Mouse (Mus musculus): Measurements from ENCODE around the gene Cnksr1. TPM values are rescaled to one million over a fixed set of nuclear protein-coding genes. Genes with fewer than 3 reads are reported as not detected.

Cnksr1 gene
- polyA plus RNA-seq, 1 experiment from 2014 or later: 2.3 TPM

DNA sequence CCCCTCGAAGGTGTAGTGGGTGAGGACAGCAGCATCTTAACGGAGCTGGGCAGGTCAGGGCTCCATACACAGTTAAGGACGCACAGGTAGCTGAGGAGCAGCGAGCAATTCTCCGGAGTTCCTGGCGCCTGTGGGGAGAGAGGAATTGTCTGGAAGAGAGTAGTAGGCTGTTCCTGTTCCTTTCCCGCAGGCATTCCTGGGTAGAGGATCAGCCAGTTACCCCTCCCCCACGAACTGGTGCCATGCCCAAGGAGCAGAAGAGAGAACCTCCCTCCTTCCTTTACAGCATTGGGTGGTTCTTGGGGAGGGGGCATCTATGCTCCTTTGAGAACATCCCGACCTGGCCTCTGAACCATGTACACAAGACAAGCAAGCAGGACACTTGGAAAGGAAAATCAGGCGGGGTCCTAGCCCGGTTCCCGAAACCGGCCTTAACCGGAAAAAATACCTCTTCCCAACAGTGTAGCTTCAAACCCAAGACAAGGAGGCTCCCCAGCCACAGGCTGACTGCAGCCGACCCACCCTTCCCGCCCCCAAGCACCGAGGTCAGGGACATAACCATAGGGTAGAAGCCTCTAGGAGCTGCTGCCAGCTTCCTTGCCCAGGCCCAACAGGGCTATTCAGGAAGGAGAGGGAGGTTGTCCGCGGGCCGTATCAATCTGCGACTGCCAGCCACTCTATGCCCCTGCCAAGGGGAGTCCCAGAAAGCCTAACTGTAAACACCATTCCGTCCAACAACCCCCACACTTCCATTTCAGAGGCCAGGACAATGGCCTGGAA lies 14.1 kb upstream of the Cnksr1 start:
- no peak for TF ChIP-seq CTCF (IDR thresholded peaks at IDR 0.05)
- ChIA-PET POLR2A (no interaction called here), CTCF (no interaction called here)
- DNase-seq (ENCODE audit: low read depth, low spot score) (no peak), ATAC-seq (no peak)
- in situ Hi-C loops (cut with MboI; ENCODE audit: low pct_unique_long_range_greater_than_20kb): no loop called here
- H3K27me3 ChIP-seq: peaks cover 21% of the 10 kb centered on the region

DNA sequence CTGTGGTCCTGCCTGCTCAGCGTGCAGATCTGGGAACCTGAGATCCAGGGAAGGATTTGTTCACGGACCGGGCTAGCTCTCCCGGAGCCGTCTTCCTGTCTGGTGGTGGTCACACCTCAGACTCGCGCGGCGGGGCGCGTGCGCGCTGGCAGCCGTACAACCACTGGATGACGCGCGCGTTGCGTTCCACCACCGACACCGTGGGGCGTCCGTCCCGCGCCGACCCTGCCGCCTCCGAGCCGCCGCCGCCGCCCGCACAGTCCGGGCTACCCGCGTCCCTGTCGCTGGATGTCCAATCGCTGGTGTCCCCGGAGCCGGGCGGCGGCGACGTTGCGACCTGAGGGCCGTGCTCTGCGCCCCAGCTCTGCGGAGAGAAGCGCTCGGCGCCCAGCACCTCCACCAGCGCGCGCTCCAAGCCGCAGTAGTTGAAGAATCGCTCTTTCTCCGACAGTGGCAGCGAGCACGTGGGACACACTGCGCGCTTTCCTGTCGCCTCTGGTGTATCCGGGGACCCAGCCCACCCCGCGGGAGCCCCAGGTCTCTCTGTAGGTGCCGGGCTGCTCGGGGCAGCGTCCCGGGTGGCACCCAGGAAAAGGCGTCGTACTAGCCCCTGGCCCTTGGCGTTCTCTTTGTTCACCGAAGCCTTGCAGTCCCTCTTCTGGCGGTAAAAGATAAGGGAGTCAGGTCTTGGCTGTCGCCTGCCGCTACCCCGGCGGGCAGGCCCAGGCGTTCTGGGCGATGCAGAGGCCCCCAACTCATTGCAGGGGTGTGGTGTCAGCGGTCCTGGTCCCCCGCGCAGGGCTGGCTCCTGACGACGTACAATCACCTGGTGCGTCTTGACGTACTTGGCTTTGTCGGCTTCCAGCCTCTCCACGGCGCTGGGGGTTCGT lies 13.3 kb upstream of the Cnksr1 start:
- ChIA-PET POLR2A (no interaction called here), CTCF (interaction anchor here (1.5 kb wide), 1 partner anchor 41 kb away, joined by 6 read pairs; no protein-coding TSS in a partner anchor)
- TF ChIP-seq CTCF (IDR thresholded peaks at IDR 0.05): no peak
- no peak for DNase-seq (ENCODE audit: low read depth, low spot score)
- no peak for ATAC-seq
- in situ Hi-C loops (cut with MboI; ENCODE audit: low pct_unique_long_range_greater_than_20kb): no loop called here
- peaks cover 21% of the 10 kb centered on the region for H3K27me3 ChIP-seq

DNA sequence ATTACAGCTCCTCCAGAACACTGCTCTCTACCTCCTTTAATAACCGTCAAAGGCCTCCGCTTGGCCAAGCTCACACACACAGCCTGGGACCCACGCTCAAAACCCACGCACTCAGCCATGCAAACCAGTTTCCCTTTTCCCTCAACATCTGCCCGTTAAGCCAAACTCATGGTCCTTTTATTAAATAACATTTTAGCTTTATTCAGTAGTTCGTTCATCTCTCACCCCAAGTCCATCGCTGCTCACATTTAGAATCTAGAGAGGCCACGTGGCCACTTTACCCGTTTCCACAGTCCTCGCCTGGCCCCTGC lies 12.7 kb upstream of the Cnksr1 start:
- peaks cover 21% of the 10 kb centered on the region for H3K27me3 ChIP-seq
- DNase-seq (ENCODE audit: low read depth, low spot score): no peak
- CTCF ChIA-PET: interaction anchor here (1.2 to 1.5 kb wide), 2 partner anchors 42 to 83 kb away, joined by 3 to 6 read pairs; no protein-coding TSS in a partner anchor
- POLR2A ChIA-PET: no interaction called here
- ATAC-seq: no peak
- TF ChIP-seq CTCF (IDR thresholded peaks at IDR 0.05): no peak
- in situ Hi-C loops (cut with MboI; ENCODE audit: low pct_unique_long_range_greater_than_20kb): no loop called here

DNA sequence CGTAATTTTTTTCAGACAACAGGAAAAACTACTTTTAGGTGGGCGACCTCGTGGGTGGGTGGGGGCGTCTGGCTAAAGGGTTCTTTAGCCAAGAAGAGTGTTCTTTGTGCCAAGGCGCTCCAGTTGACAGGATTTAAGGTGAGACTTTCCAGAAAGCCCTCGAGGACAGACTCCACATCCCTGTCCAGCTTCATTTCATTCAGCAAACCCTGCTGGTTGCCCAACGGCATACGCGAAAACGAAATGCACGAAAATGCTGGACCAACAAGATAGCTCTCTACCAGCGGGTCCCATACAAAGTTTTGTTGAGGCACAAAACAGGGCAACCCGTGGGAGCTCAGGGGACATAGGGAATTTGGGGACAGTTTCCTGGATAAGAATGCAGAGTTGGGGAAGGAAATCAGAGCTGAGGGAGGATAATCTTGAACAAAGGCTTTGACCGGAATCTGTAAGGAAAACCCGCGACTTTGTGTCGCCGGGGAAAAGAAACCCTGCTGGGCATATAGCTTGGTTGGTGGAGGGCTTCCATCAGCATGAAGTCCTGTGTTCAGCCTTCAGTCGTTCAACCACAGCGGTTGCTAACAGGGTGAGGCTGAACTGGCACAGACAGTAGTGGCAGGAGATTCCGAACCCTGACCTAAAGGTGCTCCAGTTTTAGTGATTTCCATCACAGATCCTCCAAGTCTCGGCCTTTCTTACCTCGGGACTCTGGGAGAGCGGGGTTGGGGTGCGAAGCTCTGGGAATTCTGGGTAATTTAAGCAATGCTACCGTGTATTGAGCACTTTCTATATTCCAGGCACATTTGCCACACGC lies 12.1 kb upstream of the Cnksr1 start:
- peaks cover 21% of the 10 kb centered on the region for H3K27me3 ChIP-seq
- no peak for TF ChIP-seq CTCF (IDR thresholded peaks at IDR 0.05)
- POLR2A ChIA-PET: no interaction called here
- in situ Hi-C loops (cut with MboI; ENCODE audit: low pct_unique_long_range_greater_than_20kb): no loop called here
- DNase-seq (ENCODE audit: low read depth, low spot score): no peak
- no peak for ATAC-seq
- CTCF ChIA-PET: interaction anchor here (0.9 to 1.5 kb wide), 4 partner anchors 14 to 82 kb away, joined by 3 to 6 read pairs (median 4); no protein-coding TSS in a partner anchor

DNA sequence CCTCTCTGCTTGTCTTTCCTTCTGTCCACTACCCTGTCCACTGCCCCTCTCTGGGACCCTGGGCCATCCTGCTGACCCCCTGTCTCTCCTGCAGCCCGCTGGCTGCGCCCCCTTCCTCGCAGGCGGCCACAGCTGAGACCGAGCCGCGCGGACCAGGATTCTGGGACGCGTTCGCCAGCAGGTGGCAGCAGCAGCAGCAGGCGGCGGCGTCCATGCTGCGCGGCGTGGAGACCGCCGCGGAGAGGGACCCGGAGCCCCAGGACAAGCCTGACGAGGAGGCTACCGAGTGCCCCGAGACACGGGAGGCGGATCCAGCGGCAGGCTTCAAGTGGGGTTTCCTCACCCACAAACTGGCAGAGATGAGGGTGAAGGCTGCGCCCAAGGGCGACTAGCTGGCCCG lies 11.5 kb upstream of the Cnksr1 start:
- no peak for TF ChIP-seq CTCF (IDR thresholded peaks at IDR 0.05)
- ATAC-seq (no peak), DNase-seq (ENCODE audit: low read depth, low spot score) (no peak)
- peaks cover 21% of the 10 kb centered on the region for H3K27me3 ChIP-seq
- in situ Hi-C loops (cut with MboI; ENCODE audit: low pct_unique_long_range_greater_than_20kb): loop anchor here (10.0 kb wide), 1 partner anchor 155 kb away; the partner anchor contains the start of gene Cd52
- ChIA-PET POLR2A (no interaction called here), CTCF (interaction anchor here (0.9 to 1.4 kb wide), 3 partner anchors 14 to 81 kb away, joined by 3 to 4 read pairs (median 4); no protein-coding TSS in a partner anchor)

GRCm38 (mm10) chr4:134246719-134247258 lies 8.6 kb upstream of the Cnksr1 start, which contains the start of gene Gm30191:
TSS of gene Gm30191 (plus strand) at chr4:134246935.
- TF ChIP-seq CTCF (IDR thresholded peaks at IDR 0.05): no peak
- POLR2A ChIA-PET: interaction anchor here (1.0 kb wide), 1 partner anchor 65 kb away, joined by 3 read pairs; no protein-coding TSS in a partner anchor
- no peak for ATAC-seq
- H3K27me3 ChIP-seq: peaks cover 16% of the 10 kb centered on the region
- CTCF ChIA-PET: interaction anchor here (1.1 to 2.4 kb wide), 4 partner anchors 17 to 63 kb away, joined by 3 to 6 read pairs (median 4); partner anchors contain the start of gene Cep85
- in situ Hi-C loops (cut with MboI; ENCODE audit: low pct_unique_long_range_greater_than_20kb): loop anchor here (10.0 kb wide), 1 partner anchor 152 kb away; the partner anchor contains the start of gene Cd52
- no peak for DNase-seq (ENCODE audit: low read depth, low spot score)

- peaks cover 11% of the 10 kb centered on the region for H3K27me3 ChIP-seq
- in situ Hi-C loops (cut with MboI; ENCODE audit: low pct_unique_long_range_greater_than_20kb): loop anchor here (10.0 kb wide), 1 partner anchor 151 kb away; the partner anchor contains the start of gene Cd52
- ATAC-seq: no peak
- ChIA-PET POLR2A (interaction anchor here (1.0 kb wide), 1 partner anchor 64 kb away, joined by 3 read pairs; no protein-coding TSS in a partner anchor), CTCF (interaction anchor here (1.1 to 2.4 kb wide), 4 partner anchors 17 to 62 kb away, joined by 3 to 6 read pairs (median 4); partner anchors contain the start of gene Cep85)
- no peak for DNase-seq (ENCODE audit: low read depth, low spot score)
- no peak for TF ChIP-seq CTCF (IDR thresholded peaks at IDR 0.05)
These were observed 8.1 kb upstream of the Cnksr1 start for GRCm38 (mm10) chr4:134246256-134246655.

DNA sequence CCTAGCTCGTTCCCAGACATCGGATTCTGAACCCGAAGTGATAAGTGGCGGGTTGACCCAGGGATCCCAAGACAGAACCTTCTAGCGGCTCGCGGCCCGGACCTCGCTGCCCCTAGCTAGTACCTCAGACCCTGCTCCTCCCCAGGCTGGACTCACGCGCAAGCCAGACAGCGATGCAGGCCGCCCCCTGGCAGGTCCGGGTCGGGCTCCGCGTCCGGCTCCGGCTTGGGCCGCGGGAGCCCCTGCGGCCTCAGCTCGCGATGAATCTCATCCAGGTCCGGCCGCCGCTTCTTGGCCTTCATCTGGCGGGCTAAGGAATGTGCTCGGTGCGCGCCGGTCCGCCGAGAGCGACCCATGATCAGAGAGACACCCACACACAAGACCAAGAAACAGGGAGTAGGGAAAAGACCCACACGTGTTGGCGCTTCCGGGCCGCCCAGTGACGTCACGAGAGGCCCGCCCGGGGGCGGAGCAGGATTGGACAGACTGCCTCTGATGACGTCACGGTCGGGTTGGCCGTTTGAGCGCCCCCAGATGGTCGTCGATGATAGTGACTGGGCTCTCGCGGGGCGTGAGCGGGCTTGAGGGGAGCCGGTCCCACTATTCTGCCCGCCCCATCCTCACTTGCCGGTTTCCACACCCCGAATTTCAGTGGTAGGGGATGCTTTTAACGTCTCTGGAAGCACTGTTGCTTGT lies 7.1 kb upstream of the Cnksr1 start, which contains the start of gene Zfp593:
Zfp593 (minus strand) TSS at position 445 of the 696 bp plus-strand sequence.
- in situ Hi-C loops (cut with MboI; ENCODE audit: low pct_unique_long_range_greater_than_20kb): loop anchor here (10.0 kb wide), 1 partner anchor 150 kb away; the partner anchor contains the start of gene Cd52
- CTCF ChIA-PET: interaction anchor here (1.1 to 2.4 kb wide), 2 partner anchors 18 to 61 kb away, joined by 4 to 6 read pairs; no protein-coding TSS in a partner anchor
- TF ChIP-seq CTCF (IDR thresholded peaks at IDR 0.05): no peak

More for the DNA sequence above, 7.1 kb upstream of the Cnksr1 start, which contains the start of gene Zfp593:
- H3K27me3 ChIP-seq: peaks cover 5% of the 10 kb centered on the region
- POLR2A ChIA-PET: no interaction called here
- DNase-seq (ENCODE audit: low read depth, low spot score) (peak; percentile 49), ATAC-seq (no peak)
